Mouse (Mus musculus) heart, adult 9 months (tissue): ENCODE measurements around the gene Tmem150c.

Experiments used
- DNase-seq, 2 experiments: peaks; one replicate each; pipeline ENCODE4 v3.0.0; 2022; ENCODE audit warnings: low spot score in 2 of 2

Gene Tmem150c

DNA sequence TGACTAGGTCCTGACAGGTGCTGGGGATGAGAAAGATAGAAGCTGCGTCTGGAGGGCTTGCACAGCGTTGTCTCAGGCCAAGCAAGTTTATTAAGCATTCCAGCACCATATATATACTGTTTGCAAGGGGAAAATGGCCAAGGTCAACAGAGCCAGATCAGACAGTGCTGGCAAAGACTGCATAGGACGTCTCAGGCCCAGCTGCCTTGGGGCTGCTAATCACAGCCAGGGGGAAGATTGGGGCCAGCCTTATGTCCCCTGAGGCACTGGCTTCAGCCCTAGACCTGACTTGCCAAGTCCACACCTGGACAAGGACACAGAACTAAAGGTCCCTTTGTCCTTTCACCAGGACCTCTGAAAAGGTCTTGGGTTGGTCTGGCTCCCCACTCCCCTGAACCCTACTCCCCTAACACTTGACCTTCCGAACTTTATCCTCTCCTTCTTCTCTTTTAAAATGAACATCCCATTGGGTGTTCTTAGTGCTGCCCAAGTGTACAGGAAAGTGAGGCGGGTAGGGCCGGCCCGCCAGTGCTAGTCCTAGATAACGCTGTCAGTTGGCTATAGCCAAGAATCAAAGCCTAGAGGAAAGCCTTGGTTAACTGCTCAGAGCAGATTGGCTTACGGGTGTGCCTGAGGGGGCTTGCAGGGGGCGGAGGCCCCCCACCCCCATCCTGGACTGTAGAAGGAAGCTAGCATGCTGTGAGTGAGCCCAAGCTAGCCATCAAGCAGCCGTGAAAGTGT is 104.6 kb downstream of the Tmem150c start:
- no peak for DNase-seq

DNA sequence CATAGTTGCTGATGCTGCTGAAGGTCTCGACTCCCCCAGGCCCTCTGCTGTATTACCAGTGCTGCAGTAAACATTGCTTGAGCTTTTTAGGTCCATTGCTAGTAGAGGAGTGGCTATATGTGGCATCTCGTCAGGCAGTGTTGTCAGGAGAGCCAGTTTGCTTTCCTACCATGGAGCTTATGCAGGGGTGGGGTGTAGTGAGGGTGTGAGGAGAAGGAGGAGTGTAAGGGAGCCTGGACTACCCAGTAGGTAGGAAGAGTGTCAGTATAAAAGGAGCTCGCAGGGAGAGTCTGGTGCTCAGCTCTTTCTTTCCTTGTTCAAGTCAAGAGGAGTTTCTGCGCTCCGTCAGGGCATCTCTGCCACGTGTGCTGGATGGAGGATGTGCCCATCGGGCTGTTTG is 106.9 kb downstream of the Tmem150c start:
- DNase-seq = no peak

DNA sequence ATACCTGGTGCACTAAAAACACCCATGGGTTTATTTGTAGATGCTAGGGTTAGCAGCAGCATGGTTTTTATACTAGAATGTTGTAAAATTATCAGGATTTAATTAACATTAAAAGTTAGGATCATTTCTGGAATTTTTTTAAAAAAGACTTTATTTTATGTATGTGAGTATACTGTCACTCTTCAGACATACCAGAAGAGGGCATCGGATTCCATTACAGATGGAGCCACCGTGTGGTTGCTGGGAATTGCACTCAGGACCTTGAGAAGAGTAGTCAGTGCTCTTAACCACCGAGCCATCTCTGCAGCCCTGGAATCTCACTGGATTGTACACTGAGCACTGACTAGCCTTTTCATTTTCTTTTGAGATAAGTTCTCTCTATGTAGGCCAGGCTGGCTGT is 109.7 kb downstream of the Tmem150c start:
- no peak for DNase-seq

DNA sequence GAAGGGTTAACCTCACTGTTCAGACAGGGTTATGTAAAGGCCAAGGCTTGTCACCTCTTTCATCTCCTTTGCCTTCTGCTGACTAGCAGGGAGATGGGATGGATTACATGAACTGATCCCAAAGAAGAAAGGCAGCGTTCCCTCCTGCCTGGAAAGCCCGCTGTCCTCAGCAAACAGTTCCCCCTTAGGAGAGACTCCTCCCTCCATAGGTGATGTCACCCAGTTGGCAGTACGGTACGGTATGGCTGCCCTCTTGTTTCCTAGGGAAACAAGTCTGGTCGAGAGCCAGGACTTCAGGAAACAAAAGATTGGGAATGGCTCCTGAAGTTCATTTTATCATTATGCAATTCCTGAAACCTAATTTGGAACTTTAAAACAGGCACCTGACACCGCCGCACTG is 111.7 kb downstream of the Tmem150c start:
- no peak for DNase-seq

DNA sequence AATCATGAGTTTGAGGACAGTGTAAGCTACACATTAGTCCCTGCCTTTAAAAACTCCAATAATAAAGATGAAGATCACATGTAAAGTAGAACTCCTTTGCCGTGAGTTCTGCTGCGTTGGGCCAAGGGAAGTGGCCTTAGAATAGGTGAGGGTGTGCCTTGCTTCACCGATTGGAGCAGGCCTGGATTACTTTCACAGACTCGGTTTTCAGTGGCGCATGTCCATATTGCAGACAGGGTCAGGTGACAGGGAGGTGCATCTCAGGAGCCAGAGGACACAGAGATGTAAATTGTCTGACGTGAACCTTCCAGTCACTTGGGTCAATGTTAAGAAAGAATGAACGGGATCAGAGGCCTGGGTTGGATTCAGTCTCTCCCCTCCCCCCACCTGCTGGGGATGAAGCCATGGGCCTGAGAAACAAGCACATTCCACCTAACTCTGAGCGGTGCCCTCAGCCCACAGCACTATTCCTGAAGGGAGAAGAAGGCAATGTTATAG is 112.4 kb downstream of the Tmem150c start:
- no peak for DNase-seq

DNA sequence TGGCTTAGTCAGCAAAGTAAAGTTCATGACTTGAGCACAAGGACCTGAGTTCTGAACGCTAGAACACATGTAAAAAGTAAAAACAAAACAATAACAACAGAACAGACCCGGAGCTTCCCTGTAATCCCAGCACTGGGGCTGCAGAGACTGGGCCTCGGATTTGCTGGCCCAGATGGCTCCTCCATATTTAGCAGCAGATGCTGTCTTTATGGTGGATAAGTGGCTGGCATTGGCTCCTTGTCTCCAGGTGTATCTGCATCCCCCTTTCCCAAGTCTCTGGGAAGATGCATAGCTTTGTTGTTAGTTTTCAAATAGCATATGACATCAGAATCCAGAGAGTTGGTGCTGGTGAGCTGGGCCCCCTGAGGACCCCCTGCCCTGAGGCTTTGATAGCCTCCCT is 113.5 kb downstream of the Tmem150c start:
- no peak for DNase-seq

DNA sequence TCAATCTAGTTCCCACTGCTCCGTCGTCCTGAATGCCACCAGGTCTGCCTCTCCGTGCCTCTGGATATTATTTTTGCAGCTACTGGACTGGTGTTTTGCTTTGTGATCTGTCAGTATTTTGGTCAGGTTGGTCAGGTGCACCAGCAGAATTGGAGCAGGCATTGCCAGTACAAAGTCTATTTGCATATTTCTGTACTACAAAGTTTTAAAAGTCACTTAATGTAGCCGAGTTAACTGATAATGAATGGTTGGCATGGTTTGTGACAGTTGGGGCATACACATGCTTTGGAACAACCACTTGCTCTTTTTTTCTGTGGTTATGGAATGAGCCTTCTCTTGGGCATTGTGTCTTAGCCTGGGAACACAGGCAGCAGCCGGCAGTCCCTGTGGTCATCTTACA is 115.0 kb downstream of the Tmem150c start:
- no peak for DNase-seq

DNA sequence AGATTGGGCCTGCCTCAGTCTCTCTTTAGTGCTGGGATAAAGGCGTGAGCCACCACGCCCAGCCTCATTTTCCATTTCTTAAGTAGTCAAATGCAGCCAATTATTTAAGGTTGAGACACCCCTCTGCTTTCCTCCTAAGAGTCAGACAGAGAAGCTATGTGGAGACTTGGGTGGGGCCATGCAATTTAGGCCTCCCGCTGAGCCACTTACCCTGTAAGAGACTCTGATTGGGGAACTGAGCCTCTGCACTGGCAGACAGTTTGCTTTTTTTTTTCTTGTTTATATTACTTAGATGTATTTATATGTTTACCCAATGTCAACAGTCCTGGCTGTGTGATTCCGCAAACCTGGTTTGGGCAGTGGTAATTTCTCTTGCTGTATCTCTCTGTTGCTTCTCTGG is 115.6 kb downstream of the Tmem150c start:
- no peak for DNase-seq

DNA sequence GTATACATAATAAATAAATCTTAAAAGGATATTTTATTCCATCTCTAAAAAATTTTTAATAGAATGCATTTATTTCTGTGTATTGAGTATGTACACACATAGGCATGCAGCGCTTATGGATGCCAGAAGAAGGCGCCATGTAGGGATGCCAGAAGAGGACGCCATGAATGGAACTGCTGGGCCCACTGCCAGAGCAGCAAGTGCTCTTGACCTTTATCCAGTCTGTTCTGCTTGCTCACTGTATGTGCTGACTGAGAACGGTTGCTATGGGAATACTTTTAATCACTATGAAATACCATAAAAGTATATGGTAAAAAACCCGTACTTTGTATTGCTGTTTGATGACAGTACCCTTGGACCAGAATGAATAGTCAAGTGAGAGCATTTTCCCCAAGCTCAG is 116.2 kb downstream of the Tmem150c start:
- peak in 1 of 2 experiments; percentile 32 for DNase-seq

DNA sequence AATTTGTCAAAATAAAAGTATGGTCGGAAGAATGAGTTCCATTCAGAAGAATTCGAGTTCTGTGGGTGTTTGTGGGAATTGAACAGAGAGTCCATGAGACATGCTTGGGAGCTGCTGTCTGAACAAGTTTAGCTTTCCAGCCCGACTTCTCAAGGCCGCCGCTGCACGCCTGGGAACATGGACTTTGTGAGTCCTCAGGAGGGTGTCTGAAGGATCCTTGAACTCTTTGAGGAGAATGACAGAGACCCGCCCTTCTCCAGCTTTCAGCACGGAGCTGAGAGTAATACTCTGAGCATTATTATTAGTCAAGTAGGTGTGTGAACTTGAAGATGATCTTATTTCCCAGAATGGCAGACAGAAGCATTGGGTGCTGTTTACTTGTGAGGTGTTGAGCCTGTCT is 117.1 kb downstream of the Tmem150c start:
- DNase-seq = no peak

DNA sequence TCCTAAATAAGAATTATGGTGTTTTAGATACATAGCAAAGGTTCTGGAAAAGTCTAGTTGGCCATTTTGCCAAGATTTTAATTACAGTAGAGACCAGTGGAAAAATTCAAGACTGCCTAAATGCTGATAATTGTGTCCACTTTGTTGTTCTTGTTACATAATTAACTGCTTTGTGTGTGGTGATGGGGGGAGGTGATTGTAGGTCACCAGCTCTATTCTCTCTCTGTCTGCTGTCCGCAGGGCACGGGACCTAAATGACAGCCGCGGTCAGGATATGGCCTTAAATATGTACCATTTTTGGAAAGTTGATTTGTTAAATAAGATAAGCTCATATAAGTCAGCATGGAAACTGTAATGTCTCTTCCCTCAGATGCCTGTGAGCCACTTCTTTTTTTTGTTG is 118.3 kb downstream of the Tmem150c start:
- no peak for DNase-seq

DNA sequence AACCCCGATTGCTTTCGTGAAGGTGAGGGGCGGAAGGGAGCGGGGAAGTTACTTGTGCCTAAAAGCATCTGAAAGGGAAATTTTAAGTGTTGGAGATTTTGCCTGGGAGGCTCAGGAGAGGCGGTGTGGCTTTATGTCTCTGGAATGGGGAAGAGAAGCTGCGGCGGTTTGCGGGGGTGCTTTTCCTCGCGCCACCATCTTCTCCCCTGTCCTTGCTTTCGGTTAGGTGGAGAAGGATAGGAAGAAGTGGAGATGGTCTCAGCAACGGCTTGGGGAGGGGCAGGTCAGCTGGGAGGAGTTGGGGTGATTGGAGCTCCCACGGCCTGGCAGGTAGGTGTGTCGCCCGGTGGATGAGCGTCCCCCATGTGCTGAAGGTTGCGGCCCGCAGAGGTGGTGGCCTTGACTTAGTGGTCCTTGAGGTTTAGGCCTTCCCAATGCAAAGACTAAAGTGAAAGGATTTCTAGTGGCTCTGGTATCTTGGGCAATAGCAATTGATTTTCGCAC is 119.3 kb downstream of the Tmem150c start:
- no peak for DNase-seq

DNA sequence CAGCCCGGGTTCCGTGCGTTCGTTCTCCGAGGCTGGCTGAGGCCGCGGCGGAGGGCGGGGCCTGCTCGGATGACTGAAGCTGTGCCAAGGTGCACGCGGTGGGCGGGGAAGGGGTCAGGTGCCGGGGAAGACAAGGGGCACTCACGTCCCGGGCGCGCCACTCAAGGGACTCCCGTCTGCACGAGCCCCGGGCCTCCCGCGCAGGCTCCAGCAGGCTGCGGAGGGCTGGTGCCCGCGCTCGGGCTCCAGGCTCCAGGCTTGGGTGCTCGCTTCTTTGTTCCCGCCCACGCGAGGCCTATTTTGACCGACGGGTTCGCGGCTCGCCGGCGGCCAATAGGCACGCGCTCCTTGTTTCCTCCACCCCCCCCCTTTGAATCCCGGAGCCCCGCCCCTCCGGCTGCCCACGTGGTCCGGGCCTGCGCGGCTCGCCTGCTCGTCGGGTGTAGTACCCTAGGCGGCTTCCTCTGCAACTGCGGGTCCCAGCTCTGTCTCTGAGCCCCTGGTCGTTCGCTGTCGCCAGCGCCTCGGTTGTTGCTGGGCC is 119.9 kb downstream of the Tmem150c start, which contains the start of the genes Hnrnpdl and Enoph1:
Gene Hnrnpdl, minus strand, starts transcription at position 63 of the 541 bp plus-strand sequence.
Gene Enoph1, plus strand, starts transcription at position 384 of the 541 bp plus-strand sequence.
- DNase-seq = peak; percentile 90 to 93

DNA sequence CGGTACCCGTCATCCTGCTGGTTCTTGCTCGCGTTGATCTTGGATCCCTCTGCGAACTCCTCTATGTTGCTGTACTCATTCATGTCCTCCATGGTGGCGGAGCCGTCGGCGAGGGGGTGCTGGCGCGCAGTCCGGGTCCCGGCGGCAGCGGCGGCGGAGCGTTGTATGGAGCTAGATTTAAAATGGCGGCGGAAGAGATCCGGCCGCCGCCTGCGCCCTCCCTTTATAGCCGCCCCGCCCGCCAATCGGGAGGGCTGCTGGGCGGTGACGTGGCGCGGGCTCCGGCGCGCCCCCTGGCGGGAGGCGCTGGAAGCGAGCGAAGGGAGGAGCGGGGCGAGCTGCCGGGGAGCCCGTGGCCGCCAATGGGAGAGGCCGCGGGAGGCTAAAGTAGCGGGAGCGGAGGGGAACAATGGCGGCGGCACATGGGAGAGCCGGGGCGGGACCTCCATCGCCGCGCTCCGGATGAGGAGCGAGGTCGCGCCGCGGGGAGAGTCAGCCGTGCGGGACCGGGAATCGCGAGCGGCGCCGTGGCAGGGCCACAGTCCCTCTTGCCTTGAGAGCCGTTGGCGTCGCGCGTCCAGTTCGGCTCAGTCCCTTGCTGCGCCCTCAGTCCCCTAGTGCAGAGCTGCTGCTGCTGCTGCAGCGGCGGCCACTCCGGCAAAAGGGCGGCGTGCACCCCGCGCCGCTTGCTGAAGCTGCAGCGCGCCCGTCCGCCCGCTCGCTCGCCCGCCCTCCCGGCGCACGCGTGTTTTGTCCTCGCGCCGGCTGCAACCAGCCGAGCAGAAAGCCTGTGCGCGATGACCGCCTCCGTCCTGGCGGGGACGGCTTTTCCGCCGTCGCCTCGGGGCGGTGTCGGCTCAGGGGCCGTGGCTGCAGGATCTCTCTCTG is 120.7 kb downstream of the Tmem150c start:
- DNase-seq = peak; percentile 93 to 95

DNA sequence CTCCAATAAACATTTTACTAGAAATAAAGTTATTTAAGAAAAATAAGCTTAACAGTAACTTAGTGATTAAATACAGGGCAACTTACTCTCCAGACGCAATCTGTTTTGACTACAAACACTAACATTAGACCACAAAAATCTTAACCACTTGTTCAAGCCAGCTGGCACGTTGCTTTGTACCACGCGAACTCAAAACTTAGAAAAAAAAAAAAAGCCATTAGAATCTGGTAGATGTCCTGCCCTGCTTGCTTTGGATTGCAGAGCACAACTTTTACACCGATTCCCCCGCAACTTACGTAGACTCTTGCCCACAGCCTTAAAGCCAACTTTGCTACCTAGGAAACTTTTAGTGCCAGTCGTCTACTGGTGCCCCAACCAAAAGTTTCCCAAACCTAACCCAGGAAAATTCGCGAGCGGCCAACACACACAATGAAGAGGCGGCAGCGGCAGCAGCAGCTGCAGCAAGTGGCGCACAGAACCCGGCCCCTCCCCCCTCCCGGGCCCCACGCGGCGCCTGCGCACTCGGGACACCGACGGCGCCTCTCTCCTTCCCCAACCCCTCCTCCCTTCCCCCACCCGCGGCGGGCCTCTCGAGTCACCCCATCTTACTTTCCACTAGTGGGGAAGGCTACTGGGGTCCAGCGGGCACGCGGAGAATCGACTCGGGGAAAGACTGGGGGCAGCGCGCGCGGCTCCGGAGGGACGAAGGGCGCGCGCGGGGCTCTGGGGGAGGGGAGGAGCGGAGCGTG is 121.5 kb downstream of the Tmem150c start:
- peak; percentile 79 to 86 for DNase-seq

DNA sequence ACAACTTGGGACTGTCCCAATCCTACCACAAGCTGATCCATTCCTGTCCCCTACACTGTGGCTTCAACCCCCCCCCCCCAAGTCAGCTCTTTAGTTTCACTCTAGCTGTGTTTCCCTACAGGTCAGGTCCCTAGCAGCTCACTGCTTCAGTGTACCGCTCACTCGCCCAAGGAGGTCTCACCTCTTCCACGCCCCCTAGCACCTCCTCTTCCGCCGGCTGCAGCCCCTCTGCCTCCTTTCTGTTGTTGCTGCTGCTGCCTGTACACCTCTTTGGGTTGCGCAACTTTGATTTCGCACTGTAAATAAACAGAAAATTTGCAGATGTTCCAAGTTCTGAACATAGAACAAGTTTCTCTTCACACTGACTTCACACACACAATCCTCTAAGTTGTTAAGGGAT is 122.9 kb downstream of the Tmem150c start:
- DNase-seq = no peak

DNA sequence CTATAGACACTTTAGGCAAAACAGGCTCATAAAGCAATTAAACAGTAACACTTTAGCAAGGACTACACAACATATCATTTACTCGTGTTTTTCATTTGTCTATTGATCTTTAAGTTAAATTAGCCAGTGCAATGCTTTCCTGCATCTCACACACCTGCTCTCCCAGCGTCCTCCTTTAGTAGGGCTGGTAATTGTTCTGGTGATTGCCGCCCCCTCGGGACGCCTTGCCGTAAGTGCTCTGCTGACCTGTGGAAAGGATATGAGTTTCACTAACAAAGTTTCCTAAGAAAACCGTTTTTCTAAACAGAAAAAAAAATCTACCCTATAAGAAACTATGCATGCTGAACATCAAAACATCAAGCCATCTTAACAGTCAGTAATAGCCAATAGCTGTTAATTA is 123.7 kb downstream of the Tmem150c start:
- DNase-seq = no peak

DNA sequence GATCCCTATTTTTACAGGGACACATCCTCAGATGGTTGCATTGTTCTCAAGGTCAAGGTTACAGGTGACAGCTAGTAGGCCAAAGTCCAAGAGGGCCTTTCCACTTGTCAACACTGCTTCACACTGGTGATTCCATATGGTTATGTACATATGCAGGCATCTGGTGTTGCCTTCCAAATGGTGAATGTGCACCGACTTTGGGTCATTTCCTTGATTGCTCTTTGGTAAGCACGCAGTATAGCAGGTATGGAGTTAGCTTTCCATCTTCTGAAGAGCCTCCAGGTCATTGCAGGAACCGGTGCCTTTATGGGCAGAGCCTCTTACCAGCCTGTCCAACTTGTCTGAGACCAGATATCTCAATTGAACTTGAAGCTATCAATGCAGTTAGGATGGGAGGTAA is 127.0 kb downstream of the Tmem150c start:
- DNase-seq = no peak

DNA sequence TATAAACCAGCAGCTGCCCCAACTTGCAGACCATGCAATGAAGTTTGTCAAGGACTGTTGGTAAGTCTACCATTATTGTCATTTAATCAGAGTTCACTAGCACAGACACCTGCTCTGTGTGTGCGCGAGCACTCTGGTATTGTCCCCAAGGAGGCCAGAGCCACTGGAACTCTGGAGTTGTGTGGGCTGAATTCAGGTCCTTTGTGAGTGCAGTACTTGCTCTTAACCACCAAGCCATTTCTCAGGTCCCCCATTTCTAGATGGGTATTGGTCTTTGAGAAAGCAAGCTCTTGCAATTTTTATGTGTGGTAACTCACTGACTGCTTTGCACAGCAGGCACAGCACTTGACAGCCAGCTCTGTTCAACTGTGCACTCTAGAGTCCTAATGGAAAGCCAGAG is 127.5 kb downstream of the Tmem150c start:
- DNase-seq = no peak

DNA sequence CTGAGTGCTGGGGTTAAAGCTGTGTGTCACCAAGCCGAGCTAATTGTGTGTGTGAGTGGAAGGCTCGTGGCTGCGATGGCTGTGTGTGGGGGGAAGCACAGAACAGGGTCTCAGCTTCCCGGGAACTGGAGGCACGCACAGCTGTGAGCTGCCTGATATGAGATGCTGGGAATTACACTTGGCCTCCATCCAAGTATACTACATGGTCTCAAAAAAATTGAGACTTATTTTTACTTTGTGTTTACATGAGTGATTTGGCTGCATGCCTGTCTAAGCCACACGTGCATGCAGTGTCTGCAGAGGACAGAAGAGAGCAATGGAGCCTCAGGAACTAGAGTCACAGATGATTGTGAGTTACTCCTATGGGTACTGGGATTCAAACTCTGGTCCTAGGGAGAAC is 129.5 kb downstream of the Tmem150c start:
- DNase-seq = peak; percentile 20 to 23
